Mouse (Mus musculus) urinary bladder, postnatal 14 days (tissue): ENCODE data around the gene Rflna.

ENCODE experiments used
- DNase-seq: peaks from one replicate; pipeline ENCODE4 v3.0.0; 2021; ENCODE audit warnings: low spot score

Rflna gene

DNA sequence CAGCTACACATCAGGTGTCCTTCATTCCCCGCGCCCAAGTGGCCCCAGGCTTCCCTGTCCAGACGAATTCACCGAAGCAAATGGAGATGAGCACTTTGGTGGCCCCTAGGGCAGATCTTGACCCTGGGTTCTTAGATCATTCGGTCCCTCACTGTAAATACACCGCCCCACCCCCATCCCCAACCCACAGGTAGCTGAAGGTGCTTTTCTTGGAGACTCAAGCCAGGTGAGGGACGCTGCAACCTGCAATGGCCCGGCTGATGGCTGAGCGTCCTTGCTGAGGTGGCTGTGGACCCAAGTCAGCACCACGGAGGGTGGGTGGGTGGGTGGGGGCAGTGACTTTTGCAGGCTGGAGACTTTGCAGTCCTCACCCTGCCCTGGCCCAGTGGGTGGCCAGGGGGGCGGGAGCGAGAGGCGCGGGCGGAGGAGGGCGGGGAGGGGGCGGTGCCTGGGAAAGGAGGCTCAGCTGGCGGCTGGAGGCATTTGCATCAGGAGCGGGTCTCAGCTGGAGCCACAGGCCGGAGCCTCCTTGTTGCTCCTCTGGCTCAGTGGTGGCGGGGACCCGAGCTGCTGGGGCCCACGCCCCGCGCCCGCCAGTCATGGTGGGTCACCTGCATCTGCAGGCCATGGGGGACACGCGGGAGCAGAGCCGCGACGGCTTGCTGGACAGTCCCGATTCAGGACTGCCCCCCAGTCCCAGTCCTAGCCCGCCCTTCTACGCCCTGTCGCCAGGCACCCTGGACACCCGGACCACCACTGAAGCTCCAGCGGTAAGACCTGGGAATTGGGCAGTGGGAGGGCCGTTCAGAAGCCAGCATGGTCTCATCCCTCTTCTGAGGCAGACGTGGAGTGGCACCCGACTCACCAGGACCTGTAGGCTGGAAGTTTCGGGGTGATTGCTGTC lies at the start of gene Rflna:
TSS of gene Rflna (plus strand) at position 253 of the 904 bp plus-strand sequence.
- peak; percentile 48 for DNase-seq

DNA sequence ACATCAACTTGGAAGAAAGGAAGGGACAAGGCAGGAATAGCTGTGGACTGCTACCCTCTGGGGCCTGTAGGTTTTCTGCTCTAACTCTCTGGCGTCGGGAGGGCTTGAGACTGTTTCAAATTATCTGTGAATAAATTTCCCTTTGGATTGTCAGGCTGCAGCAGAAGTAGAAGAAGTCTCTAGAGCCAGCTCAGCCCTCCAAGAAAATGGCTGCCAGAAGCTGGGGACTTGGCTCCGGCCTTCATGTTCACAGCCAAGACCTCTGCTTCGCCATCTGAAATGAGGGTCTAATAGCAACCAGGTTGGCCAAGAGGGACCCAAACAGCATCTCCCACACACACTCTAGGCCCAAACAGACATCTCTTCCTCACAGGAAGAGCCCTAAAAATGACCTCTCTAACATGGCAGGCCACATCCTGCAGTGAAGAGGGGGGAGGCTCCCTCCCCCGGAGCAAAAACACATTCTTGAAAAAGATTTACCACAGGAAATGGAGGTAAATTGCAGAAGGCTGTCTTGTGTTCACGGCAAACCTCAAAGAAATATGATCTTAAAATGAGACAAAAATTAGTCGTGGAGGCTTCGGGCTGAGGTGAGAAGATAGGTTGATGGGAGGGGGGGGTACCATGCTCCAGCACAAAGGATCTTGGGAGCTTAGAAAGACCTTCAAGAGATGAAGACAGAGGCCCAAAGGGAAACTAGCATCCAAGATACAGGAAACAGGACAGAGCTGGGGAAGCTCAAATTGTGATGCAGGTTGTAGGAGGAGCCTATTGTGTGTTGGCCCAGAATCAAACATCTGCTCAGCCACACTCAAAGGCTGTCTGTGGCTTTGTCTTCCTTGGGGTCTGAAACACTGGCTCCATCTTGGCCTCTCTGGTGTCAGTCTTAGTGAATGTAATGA lies 48.4 kb upstream of the Rflna start:
- no peak for DNase-seq

- DNase-seq = peak; percentile 41
Observed at GRCm38 (mm10) chr5:124957491-124957890, 45.5 kb upstream of the Rflna start.

- DNase-seq = no peak
Observed at GRCm38 (mm10) chr5:124959099-124959498, 43.9 kb upstream of the Rflna start.

DNA sequence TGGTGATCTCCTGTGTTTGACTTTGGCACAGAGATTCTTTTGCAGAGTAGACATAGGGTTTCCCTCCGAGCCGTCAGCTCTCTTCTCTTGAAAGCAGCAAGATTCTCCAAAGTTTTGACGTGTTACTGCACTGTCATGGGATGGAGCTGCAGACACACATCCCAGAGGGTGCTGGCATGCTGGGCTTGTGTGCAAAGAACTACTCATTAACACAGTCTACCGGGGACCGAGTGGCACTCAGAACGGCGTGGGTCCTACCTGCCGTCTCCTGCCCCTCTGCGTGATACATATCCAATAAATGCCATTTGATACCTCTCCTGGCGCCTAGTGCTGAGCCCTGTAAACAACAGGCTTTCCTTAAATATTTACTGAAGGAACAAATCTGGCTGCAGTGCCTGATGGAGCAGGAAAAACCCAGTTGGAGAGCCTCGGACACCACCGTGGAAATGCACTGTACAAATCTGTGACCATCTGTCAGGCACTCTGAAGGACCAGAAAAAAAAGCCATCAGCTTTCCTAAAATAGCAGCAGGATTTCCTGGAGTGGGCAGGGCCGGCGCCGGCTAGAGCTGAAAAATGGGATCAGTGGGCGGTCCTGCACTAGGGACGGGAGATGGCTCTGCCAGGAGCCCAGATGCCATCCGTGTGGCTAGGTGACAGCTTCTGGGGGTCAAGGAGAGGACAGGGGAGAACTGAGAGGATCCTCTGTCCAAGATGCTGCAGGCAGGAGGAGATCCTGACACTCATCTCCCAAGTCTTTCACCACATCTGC lies 42.7 kb upstream of the Rflna start:
- peak; percentile 17 for DNase-seq

- no peak for DNase-seq
Observed at GRCm38 (mm10) chr5:124961433-124961832, 41.6 kb upstream of the Rflna start.

DNA sequence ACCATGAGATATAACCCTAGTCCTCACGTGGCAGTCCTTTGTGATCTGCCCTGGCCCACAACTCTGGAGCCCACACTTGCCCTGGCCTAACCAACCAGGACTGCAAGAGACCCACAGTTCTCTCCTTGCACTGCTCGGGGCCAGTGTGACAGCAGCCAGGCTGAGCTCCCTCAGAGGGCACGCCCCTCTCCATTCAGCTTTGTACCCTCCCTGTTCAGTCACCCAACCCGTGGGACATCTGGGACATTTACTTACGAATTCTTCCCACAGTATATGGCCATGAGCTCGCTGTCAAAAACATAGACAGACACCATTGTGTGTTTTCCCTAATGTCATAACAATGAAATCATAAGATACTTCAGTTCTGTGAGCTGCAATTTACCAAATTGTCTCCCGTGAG lies 40.3 kb upstream of the Rflna start:
- no peak for DNase-seq

GRCm38 (mm10) chr5:124963806-124964672 lies 39.0 kb upstream of the Rflna start:
- peak; percentile 39 for DNase-seq

DNA sequence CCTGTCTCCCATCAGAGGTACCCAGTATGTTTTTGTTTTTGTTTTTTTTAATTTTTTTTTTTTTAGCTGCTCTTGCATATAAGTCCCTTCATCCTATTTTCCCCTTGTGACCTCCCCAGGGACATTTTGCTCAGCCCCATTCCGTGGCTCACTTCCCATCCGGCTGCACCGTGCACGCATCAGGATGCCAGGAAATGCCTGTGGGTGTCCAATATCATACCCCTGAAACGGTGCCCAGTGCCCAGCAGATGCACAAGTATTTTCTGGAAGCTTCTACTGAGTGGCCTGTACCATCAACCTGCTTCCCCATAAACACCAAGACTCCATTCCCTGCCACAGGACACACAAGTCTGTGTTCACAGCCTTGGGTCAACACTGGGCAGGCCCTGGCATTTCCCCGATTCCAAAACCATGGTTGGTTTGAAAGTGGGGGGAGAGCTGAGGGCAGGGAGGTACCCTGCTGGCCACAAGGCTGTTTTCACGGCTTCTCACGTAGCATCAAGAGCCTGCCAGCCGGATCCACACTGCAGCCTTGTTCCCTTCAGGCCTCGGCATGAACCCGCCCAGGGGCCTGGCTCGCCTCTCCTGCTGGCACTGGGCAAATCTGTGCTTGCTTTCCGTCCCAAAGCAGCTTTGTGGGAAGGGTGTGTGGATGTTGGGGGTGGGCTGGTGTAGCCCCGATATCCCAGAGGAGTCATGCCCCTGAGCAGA lies 36.2 kb upstream of the Rflna start:
- DNase-seq = no peak

DNA sequence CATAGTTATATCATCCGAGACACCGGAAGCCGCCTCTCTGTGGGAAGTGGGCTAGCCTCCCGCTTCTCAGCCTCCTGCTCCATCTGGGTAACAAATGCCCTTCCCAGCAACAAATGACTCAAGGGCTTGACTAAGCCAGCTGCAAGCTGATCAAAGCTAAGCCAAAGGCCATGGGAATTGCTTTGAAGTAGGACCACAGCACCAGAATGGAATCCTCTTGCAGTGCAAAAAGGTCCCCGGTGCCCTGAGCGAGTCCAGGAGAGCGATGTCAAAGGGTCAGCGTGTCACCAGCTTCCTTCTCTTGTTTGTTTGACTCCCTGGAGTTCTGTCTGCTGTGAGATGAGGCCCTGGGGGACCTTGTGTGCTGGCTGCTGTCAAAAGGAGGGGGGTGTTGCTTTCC lies 33.2 kb upstream of the Rflna start:
- no peak for DNase-seq

DNA sequence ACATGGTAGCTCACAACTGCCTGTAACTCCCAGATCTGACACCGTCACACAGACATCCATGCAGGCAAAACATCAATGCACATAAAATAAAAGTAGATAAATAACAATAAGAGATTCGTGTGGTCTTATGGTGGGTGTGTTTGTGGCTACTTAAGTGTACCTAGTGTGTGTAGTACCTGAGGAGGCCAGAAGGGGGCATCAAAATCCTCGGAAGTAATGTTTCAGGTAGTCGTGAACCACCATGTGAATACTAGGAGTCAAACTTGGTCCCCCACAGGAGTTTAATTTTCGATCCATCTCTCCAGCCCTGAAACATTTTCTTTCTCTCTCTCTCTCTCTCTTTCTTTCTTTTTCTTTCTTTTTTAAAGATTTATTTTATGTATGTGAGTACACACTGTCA lies 16.8 kb upstream of the Rflna start:
- DNase-seq = no peak

GRCm38 (mm10) chr5:124986656-124987055 lies 16.4 kb upstream of the Rflna start:
- DNase-seq = no peak

GRCm38 (mm10) chr5:124989724-124990123 lies 13.3 kb upstream of the Rflna start:
- no peak for DNase-seq

GRCm38 (mm10) chr5:124992323-124992722 lies 10.7 kb upstream of the Rflna start:
- no peak for DNase-seq

- DNase-seq = no peak
Observed at GRCm38 (mm10) chr5:124992891-124993290, 10.1 kb upstream of the Rflna start.

DNA sequence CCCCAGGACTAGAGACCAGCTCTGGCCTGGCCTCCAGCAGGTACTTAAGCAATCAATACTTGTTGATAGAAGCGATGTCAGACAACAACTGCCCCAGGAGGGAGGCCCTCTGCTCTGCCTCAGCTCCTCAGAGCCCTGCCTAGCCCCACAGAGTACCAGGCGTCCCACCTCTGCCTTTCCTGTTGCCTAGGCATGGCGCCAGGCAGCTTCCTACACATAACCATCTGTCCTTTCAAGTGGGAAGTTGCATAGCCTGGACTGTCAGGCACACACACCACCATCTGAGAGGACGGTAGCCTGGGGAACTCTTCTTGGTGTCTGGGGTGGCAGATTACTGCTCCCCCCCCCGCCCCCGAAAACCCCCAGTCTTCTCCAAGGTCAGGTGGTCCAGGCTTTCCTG lies 6.2 kb upstream of the Rflna start:
- DNase-seq = no peak

DNA sequence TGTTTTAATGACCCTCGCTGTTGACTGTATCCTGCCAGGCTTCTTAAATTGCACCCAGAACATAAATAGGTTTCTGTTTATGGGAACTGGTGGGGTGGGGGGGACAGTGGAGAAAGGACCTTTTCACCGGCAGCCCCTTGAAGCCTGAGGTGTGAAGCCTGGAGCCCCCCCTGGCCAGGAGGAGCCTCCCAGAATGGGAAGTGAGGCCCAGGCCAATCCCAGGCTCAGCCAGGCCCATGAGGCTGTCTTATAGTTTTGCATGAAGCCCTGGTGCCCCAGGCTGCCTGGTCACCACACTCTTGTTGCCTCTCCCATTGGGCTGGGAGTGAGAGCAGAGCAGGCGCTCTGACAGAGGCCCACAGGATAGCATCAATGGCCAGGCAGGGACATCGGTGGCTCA lies 5.1 kb upstream of the Rflna start:
- DNase-seq = no peak

DNA sequence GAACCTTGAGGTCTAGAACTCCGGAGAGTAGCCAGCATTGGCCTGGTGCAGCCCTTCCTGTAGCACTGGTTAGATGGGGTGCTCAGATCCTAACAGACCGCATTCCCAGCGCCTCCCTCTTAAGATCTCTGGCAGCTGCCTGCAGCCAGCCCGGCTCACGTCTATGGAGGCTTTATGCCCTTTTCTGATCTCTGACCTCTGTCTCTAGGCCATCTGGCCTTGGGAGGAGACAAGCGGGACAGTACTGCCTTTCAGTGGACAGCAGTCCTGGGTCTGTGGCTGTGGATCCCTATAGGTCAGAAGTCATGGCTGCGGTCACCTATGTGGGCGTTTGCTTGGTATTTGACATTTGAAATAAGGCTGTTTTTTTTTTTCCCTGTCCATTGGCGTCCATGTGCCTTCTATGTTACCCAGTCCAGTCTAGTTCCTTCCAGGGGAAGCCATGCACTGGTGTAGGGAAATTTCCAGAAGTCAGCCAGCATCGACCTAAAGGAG lies 2.2 kb upstream of the Rflna start:
- no peak for DNase-seq

DNA sequence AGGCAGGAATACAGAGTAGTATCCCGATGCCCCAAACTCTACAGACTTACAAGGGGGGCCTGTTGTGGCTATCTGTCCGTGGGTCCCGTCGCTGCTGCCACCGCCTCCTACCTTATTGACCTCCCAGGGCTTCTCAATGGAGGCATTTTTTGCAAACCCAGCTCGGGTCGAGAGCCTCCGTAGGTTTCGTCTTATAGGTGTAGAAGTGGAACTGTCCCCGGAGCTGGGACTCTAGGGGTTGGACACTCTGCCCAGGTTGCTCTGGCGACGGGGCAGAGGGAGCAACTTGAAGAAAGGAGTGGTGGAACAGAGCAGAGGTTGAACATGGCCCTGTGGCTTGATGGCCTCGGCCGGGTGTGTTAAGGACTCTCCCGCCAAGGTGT lies 843 bp downstream of the Rflna start:
- DNase-seq = no peak

DNA sequence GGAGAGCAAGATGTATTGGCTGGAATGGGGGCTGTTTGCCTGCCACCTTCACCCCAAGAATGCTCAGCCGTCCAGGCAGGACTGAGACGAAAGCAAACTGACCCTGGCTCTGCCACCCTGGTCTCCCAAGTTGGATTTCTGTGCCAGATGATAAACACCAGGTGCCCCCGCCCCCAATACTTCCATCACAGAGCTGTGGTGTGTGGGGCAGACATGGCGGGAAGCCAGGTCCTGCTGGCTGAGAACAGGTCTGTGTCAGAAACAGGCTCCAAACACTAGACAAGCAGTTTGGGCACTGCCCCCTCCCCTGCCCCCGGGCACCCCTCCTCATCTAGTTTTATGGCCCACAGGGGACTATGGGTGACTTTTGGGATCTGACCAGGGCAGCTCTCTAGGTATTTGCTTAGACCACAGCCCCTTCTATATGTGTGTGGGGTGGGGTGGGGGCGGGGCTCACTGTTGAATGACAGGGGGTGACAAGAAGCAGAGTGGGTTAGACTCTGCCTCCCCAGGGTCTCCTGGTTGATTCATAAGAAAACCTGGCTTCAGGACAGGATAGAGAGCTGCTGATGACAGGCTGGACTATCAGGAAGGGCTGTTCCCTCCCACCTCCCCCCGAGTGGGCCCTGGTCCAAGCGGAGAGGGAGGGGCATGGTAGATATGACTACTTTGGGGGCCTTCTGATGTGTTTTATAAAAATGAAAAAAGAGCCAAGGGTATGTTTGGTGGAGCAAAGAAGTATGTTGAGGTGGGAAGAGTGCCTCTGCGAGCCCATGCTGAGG lies 3.0 kb downstream of the Rflna start:
- no peak for DNase-seq
